Mouse (Mus musculus) embryonic facial prominence, embryonic 11.5 days (tissue): ENCODE measurements around the gene Macrod2. TPM values are rescaled to one million over a fixed set of nuclear protein-coding genes. Genes with fewer than 3 reads are reported as not detected.
A peak's percentile ranks its signal among the peaks of the same experiment; 100 is the strongest.

Experiments used
- ATAC-seq: fragments of 200-750 bp; cut with Nextera tagmentation; replicated peaks from 2 replicates; pipeline ENCODE4 v1.8.0; 2017; ENCODE audit warnings: low read depth; ENCODE audit not compliant: insufficient number of reproducible peaks, low FRiP score, low TSS enrichment
- DNase-seq: peaks from one replicate; pipeline ENCODE4 v3.0.0-alpha.2; 2015; ENCODE audit warnings: low spot score
- H3K27ac ChIP-seq: fragments of 300-500 bp; sonication (generic); replicated peaks from 2 replicates; pipeline ENCODE4 v1.5.1; 2014; ENCODE audit warnings: mild to moderate bottlenecking, low read depth, low read length, control low read depth
- H3K27me3 ChIP-seq: fragments of 300-500 bp; sonication (generic); 2 replicates; pipeline ENCODE4 v1.6.1; 2014; ENCODE audit warnings: mild to moderate bottlenecking, low read length, moderate library complexity, mixed read lengths; ENCODE audit not compliant: control insufficient read depth, insufficient read depth
- H3K36me3 ChIP-seq: fragments of 300-500 bp; sonication (generic); replicated peaks from 2 replicates; pipeline ENCODE4 v1.6.1; 2014; ENCODE audit warnings: low read depth, mild to moderate bottlenecking, low read length, moderate library complexity, mixed read lengths; ENCODE audit not compliant: control insufficient read depth, insufficient read depth
- H3K4me1 ChIP-seq: fragments of 300-500 bp; sonication (generic); 2 replicates; pipeline ENCODE4 v1.6.1; 2014; ENCODE audit warnings: low read length, mixed read lengths; ENCODE audit not compliant: control insufficient read depth, insufficient read depth
- H3K4me2 ChIP-seq: fragments of 300-500 bp; sonication (generic); 2 replicates; pipeline ENCODE4 v1.6.1; 2014; ENCODE audit warnings: low read depth, mild to moderate bottlenecking, control low read depth, low read length, moderate library complexity
- H3K4me3 ChIP-seq: fragments of 300-500 bp; sonication (generic); 2 replicates; pipeline ENCODE4 v1.5.1; 2014; ENCODE audit warnings: low read depth, low read length, control low read depth
- H3K9ac ChIP-seq: fragments of 300-500 bp; sonication (generic); replicated peaks from 2 replicates; pipeline ENCODE4 v1.6.1; 2014; ENCODE audit warnings: mild to moderate bottlenecking, control low read depth, low read length
- H3K9me3 ChIP-seq: fragments of 300-500 bp; sonication (generic); replicated peaks from 2 replicates; pipeline ENCODE4 v1.6.1; 2016; ENCODE audit warnings: mild to moderate bottlenecking, low read length, inconsistent platforms, mixed read lengths; ENCODE audit not compliant: control insufficient read depth
- WGBS: fragments of 180-500 bp; shearing (Covaris S2); extraction: QIAGEN DNeasy Blood & Tissue Kit; methylation state at CpG from one replicate; pipeline ENCODE4 v1.1.7; 2014; 5-methylcytosine and 5-hydroxymethylcytosine counted together
- polyA plus RNA-seq: library from polyadenylated mRNA; unstranded; fragments of >200 nt; fragmentation: Nextera tagmentation; extraction: Ambion mirVana; gene quantifications from 2 replicates; pipeline ENCODE4 v1.2.1, GENCODE M21; 2014

The Macrod2 gene
- polyA plus RNA-seq, 1 experiment from 2014 or later: 33.8 TPM

- Histone ChIP-seq H3K4me1 (no peaks in the 10 kb centered on the region), H3K9ac (no peak overlapping the region), H3K4me2 (no peak overlapping the region), H3K4me3 (no peak overlapping the region), H3K27ac (no peak overlapping the region), H3K36me3 (no peaks in the 10 kb centered on the region), H3K27me3 (no peaks in the 10 kb centered on the region), H3K9me3 (no peaks in the 10 kb centered on the region)
- DNase-seq (no peak), ATAC-seq (no peak)
Measured at GRCm38 (mm10) chr2:142393546-142393945, 1998.4 kb downstream of the Macrod2 start.

- no peak for DNase-seq
- Histone ChIP-seq H3K9ac (no peak overlapping the region), H3K27me3 (no peaks in the 10 kb centered on the region), H3K4me1 (no peaks in the 10 kb centered on the region), H3K4me2 (no peak overlapping the region), H3K9me3 (no peaks in the 10 kb centered on the region), H3K27ac (no peak overlapping the region), H3K36me3 (no peaks in the 10 kb centered on the region), H3K4me3 (no peak overlapping the region)
- no peak for ATAC-seq
- 63% methylated on average over 1 of the region's 1 CpGs for WGBS
Measured at GRCm38 (mm10) chr2:142399490-142399889, 2004.4 kb downstream of the Macrod2 start.

GRCm38 (mm10) chr2:142400781-142401180 is 2005.7 kb downstream of the Macrod2 start:
- no peaks in the 10 kb centered on the region for H3K9me3 ChIP-seq
- no peak for DNase-seq
- no peak overlapping the region for H3K4me2 ChIP-seq
- no peak for ATAC-seq
- H3K4me3 ChIP-seq: no peak overlapping the region
- no peak overlapping the region for H3K27ac ChIP-seq
- H3K9ac ChIP-seq: no peak overlapping the region
- WGBS: 93% methylated on average over 4 of the region's 4 CpGs
- no peaks in the 10 kb centered on the region for H3K36me3 ChIP-seq
- H3K4me1 ChIP-seq: no peaks in the 10 kb centered on the region
- H3K27me3 ChIP-seq: no peaks in the 10 kb centered on the region

- Histone ChIP-seq H3K9me3 (no peaks in the 10 kb centered on the region), H3K4me1 (no peaks in the 10 kb centered on the region), H3K9ac (no peak overlapping the region), H3K4me3 (no peak overlapping the region), H3K27ac (no peak overlapping the region), H3K27me3 (no peaks in the 10 kb centered on the region), H3K36me3 (no peaks in the 10 kb centered on the region), H3K4me2 (no peak overlapping the region)
- DNase-seq (no peak), ATAC-seq (no peak)
- 94% methylated on average over 3 of the region's 3 CpGs for WGBS
Measured at GRCm38 (mm10) chr2:142401359-142401758, 2006.2 kb downstream of the Macrod2 start.

- DNase-seq (no peak), ATAC-seq (no peak)
- Histone ChIP-seq H3K36me3 (no peaks in the 10 kb centered on the region), H3K4me3 (no peak overlapping the region), H3K9me3 (no peaks in the 10 kb centered on the region), H3K27me3 (no peaks in the 10 kb centered on the region), H3K27ac (no peak overlapping the region), H3K9ac (no peak overlapping the region), H3K4me2 (no peak overlapping the region), H3K4me1 (no peaks in the 10 kb centered on the region)
Measured at GRCm38 (mm10) chr2:142403394-142403793, 2008.3 kb downstream of the Macrod2 start.

GRCm38 (mm10) chr2:142404321-142404720 is 2009.2 kb downstream of the Macrod2 start:
- peak; percentile 22 for DNase-seq
- H3K27ac ChIP-seq: no peak overlapping the region
- H3K36me3 ChIP-seq: no peaks in the 10 kb centered on the region
- peak; percentile 37; the same call in 1 of the 2 replicates for ATAC-seq
- H3K4me2 ChIP-seq: no peak overlapping the region
- no peaks in the 10 kb centered on the region for H3K27me3 ChIP-seq
- no peaks in the 10 kb centered on the region for H3K4me1 ChIP-seq
- H3K9me3 ChIP-seq: no peaks in the 10 kb centered on the region
- 20% methylated on average over 6 of the region's 6 CpGs for WGBS
- H3K9ac ChIP-seq: no peak overlapping the region
- H3K4me3 ChIP-seq: no peak overlapping the region

- Histone ChIP-seq H3K4me1 (no peaks in the 10 kb centered on the region), H3K9me3 (no peaks in the 10 kb centered on the region), H3K36me3 (no peaks in the 10 kb centered on the region), H3K27me3 (no peaks in the 10 kb centered on the region), H3K9ac (no peak overlapping the region), H3K4me3 (no peak overlapping the region), H3K4me2 (no peak overlapping the region), H3K27ac (no peak overlapping the region)
- ATAC-seq: no peak
- no peak for DNase-seq
Measured at GRCm38 (mm10) chr2:142407341-142407740, 2012.2 kb downstream of the Macrod2 start.

GRCm38 (mm10) chr2:142410124-142410523 is 2015.0 kb downstream of the Macrod2 start:
- Histone ChIP-seq H3K4me1 (no peaks in the 10 kb centered on the region), H3K27me3 (no peaks in the 10 kb centered on the region), H3K9me3 (no peaks in the 10 kb centered on the region), H3K4me3 (no peak overlapping the region), H3K9ac (no peak overlapping the region), H3K36me3 (no peaks in the 10 kb centered on the region), H3K4me2 (no peak overlapping the region), H3K27ac (no peak overlapping the region)
- no peak for DNase-seq
- no peak for ATAC-seq

GRCm38 (mm10) chr2:142433126-142433525 is 2038.0 kb downstream of the Macrod2 start:
- H3K4me3 ChIP-seq: no peak overlapping the region
- 59% methylated on average over 7 of the region's 7 CpGs for WGBS
- no peaks in the 10 kb centered on the region for H3K4me1 ChIP-seq
- ATAC-seq (no peak), DNase-seq (peak; percentile 69)
- H3K36me3 ChIP-seq: no peaks in the 10 kb centered on the region
- no peaks in the 10 kb centered on the region for H3K27me3 ChIP-seq
- H3K9ac ChIP-seq: no peak overlapping the region
- no peak overlapping the region for H3K4me2 ChIP-seq
- H3K27ac ChIP-seq: no peak overlapping the region
- no peaks in the 10 kb centered on the region for H3K9me3 ChIP-seq
